Mouse (Mus musculus): ENCODE results near the gene Rreb1. TPM values are rescaled to one million over a fixed set of nuclear protein-coding genes. Genes with fewer than 3 reads are reported as not detected.

Gene Rreb1
- polyA plus RNA-seq, 1 experiment, result 4.6 TPM

- TF ChIP-seq POLR2A (IDR thresholded peaks at IDR 0.05; ENCODE audit: control insufficient read depth, low read depth, low read length) (no peak), CTCF (IDR thresholded peaks at IDR 0.05; ENCODE audit: control insufficient read depth, insufficient read depth, insufficient replicate concordance, low read depth, low read length) (no peak)
- H3K4me3 ChIP-seq (ENCODE audit: control insufficient read depth, low read depth, low read length), result no peak overlapping the region
- H3K27ac ChIP-seq (ENCODE audit: control insufficient read depth, insufficient read depth, low read depth, low read length), result no peak overlapping the region
- no peaks in the 10 kb centered on the region for H3K27me3 ChIP-seq (ENCODE audit: control insufficient read depth, insufficient read depth, low read length)
- no peaks in the 10 kb centered on the region for H3K36me3 ChIP-seq (ENCODE audit: control insufficient read depth, insufficient read depth, low read length)
- no peaks in the 10 kb centered on the region for H3K4me1 ChIP-seq (ENCODE audit: control insufficient read depth, insufficient read depth, low read length)
Observed at GRCm38 (mm10) chr13:37878918-37879331, 100.7 kb downstream of the Rreb1 start.

DNA sequence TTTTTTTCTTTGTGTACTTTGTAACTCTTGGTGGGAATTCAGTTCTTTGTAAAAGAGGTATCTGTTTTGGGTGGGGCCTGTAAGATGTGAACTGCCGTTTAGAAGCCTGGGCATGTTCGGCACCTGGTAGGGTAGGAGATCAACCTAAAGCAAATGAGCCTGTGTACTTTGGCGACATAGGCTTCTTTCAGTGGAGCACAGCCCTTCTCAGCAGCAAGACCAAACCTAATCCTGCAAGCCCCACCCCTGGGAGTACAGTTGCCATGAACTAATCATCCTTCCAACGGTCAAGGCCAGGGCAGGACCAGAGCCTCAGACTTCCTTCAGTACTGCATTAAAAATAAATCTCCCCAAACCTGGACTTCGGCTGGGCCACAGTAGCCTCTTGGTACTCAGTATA is 101.4 kb downstream of the Rreb1 start:
- no peaks in the 10 kb centered on the region for H3K36me3 ChIP-seq (ENCODE audit: control insufficient read depth, insufficient read depth, low read length)
- TF ChIP-seq CTCF (IDR thresholded peaks at IDR 0.05; ENCODE audit: control insufficient read depth, insufficient read depth, insufficient replicate concordance, low read depth, low read length), result no peak
- no peak for TF ChIP-seq POLR2A (IDR thresholded peaks at IDR 0.05; ENCODE audit: control insufficient read depth, low read depth, low read length)
- no peak overlapping the region for H3K4me3 ChIP-seq (ENCODE audit: control insufficient read depth, low read depth, low read length)
- H3K27me3 ChIP-seq (ENCODE audit: control insufficient read depth, insufficient read depth, low read length), result no peaks in the 10 kb centered on the region
- no peak overlapping the region for H3K27ac ChIP-seq (ENCODE audit: control insufficient read depth, insufficient read depth, low read depth, low read length)
- no peaks in the 10 kb centered on the region for H3K4me1 ChIP-seq (ENCODE audit: control insufficient read depth, insufficient read depth, low read length)

- no peak overlapping the region for H3K4me3 ChIP-seq (ENCODE audit: control insufficient read depth, low read depth, low read length)
- no peak overlapping the region for H3K27ac ChIP-seq (ENCODE audit: control insufficient read depth, insufficient read depth, low read depth, low read length)
- no peaks in the 10 kb centered on the region for H3K36me3 ChIP-seq (ENCODE audit: control insufficient read depth, insufficient read depth, low read length)
- no peaks in the 10 kb centered on the region for H3K4me1 ChIP-seq (ENCODE audit: control insufficient read depth, insufficient read depth, low read length)
- H3K27me3 ChIP-seq (ENCODE audit: control insufficient read depth, insufficient read depth, low read length), result no peaks in the 10 kb centered on the region
- no peak for TF ChIP-seq POLR2A (IDR thresholded peaks at IDR 0.05; ENCODE audit: control insufficient read depth, low read depth, low read length)
- TF ChIP-seq CTCF (IDR thresholded peaks at IDR 0.05; ENCODE audit: control insufficient read depth, insufficient read depth, insufficient replicate concordance, low read depth, low read length), result no peak
Observed at GRCm38 (mm10) chr13:37880035-37880434, 101.8 kb downstream of the Rreb1 start.

GRCm38 (mm10) chr13:37880581-37881130 is 102.5 kb downstream of the Rreb1 start:
- H3K4me1 ChIP-seq (ENCODE audit: control insufficient read depth, insufficient read depth, low read length), result no peaks in the 10 kb centered on the region
- no peaks in the 10 kb centered on the region for H3K36me3 ChIP-seq (ENCODE audit: control insufficient read depth, insufficient read depth, low read length)
- no peaks in the 10 kb centered on the region for H3K27me3 ChIP-seq (ENCODE audit: control insufficient read depth, insufficient read depth, low read length)
- H3K4me3 ChIP-seq (ENCODE audit: control insufficient read depth, low read depth, low read length), result no peak overlapping the region
- H3K27ac ChIP-seq (ENCODE audit: control insufficient read depth, insufficient read depth, low read depth, low read length), result no peak overlapping the region
- TF ChIP-seq POLR2A (IDR thresholded peaks at IDR 0.05; ENCODE audit: control insufficient read depth, low read depth, low read length), result no peak
- TF ChIP-seq CTCF (IDR thresholded peaks at IDR 0.05; ENCODE audit: control insufficient read depth, insufficient read depth, insufficient replicate concordance, low read depth, low read length), result no peak

DNA sequence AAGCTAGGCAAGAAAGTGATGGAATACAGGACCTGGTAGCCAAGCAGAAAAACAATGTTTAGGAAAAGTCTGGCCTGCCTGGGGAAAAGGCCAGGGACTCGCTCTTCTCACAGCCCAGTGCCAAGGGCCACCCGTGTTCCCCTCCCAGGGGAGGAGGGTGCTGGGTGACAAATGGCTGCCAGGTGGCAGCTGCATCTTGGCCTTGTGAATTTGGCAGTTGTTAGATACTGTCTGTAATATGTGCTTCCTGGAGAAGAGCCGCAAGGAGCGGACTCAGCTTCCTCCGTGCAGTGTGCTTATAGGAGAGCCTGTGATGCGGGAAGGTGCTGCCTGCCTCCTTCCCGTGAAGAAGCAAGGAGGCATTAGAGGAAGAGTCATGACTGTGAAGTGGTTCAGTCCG is 104.3 kb downstream of the Rreb1 start:
- Histone ChIP-seq H3K27me3 (ENCODE audit: control insufficient read depth, insufficient read depth, low read length) (no peaks in the 10 kb centered on the region), H3K27ac (ENCODE audit: control insufficient read depth, insufficient read depth, low read depth, low read length) (no peak overlapping the region), H3K4me1 (ENCODE audit: control insufficient read depth, insufficient read depth, low read length) (no peaks in the 10 kb centered on the region), H3K4me3 (ENCODE audit: control insufficient read depth, low read depth, low read length) (no peak overlapping the region), H3K36me3 (ENCODE audit: control insufficient read depth, insufficient read depth, low read length) (no peaks in the 10 kb centered on the region)
- TF ChIP-seq POLR2A (IDR thresholded peaks at IDR 0.05; ENCODE audit: control insufficient read depth, low read depth, low read length) (no peak), CTCF (IDR thresholded peaks at IDR 0.05; ENCODE audit: control insufficient read depth, insufficient read depth, insufficient replicate concordance, low read depth, low read length) (no peak)

- H3K27me3 ChIP-seq (ENCODE audit: control insufficient read depth, insufficient read depth, low read length), result no peaks in the 10 kb centered on the region
- no peak overlapping the region for H3K4me3 ChIP-seq (ENCODE audit: control insufficient read depth, low read depth, low read length)
- no peak overlapping the region for H3K27ac ChIP-seq (ENCODE audit: control insufficient read depth, insufficient read depth, low read depth, low read length)
- no peaks in the 10 kb centered on the region for H3K36me3 ChIP-seq (ENCODE audit: control insufficient read depth, insufficient read depth, low read length)
- H3K4me1 ChIP-seq (ENCODE audit: control insufficient read depth, insufficient read depth, low read length), result no peaks in the 10 kb centered on the region
- no peak for TF ChIP-seq CTCF (IDR thresholded peaks at IDR 0.05; ENCODE audit: control insufficient read depth, insufficient read depth, insufficient replicate concordance, low read depth, low read length)
- no peak for TF ChIP-seq POLR2A (IDR thresholded peaks at IDR 0.05; ENCODE audit: control insufficient read depth, low read depth, low read length)
Observed at GRCm38 (mm10) chr13:37883008-37883407, 104.8 kb downstream of the Rreb1 start.

DNA sequence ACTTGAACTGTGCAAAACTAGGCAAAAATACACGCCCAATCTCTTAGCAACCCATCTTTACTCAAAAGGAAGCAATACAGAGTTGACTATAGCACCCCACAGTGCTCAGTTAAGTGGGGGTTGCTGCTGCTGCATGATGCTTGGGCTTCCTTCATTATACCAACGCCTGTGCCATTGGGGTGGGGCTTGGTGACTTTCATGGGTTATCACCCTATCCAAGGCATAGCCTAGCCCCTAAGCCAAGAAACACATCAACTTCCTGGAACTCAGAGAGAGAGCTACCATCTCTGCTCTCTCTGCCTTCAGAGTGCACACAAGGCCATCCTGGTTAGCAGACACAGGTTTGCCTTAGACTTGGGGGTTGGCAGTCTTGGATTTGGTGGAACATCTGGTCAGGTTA is 107.2 kb downstream of the Rreb1 start:
- no peak overlapping the region for H3K4me3 ChIP-seq (ENCODE audit: control insufficient read depth, low read depth, low read length)
- H3K4me1 ChIP-seq (ENCODE audit: control insufficient read depth, insufficient read depth, low read length), result no peaks in the 10 kb centered on the region
- H3K27ac ChIP-seq (ENCODE audit: control insufficient read depth, insufficient read depth, low read depth, low read length), result no peak overlapping the region
- H3K36me3 ChIP-seq (ENCODE audit: control insufficient read depth, insufficient read depth, low read length), result no peaks in the 10 kb centered on the region
- TF ChIP-seq CTCF (IDR thresholded peaks at IDR 0.05; ENCODE audit: control insufficient read depth, insufficient read depth, insufficient replicate concordance, low read depth, low read length) (no peak), POLR2A (IDR thresholded peaks at IDR 0.05; ENCODE audit: control insufficient read depth, low read depth, low read length) (no peak)
- H3K27me3 ChIP-seq (ENCODE audit: control insufficient read depth, insufficient read depth, low read length), result no peaks in the 10 kb centered on the region

DNA sequence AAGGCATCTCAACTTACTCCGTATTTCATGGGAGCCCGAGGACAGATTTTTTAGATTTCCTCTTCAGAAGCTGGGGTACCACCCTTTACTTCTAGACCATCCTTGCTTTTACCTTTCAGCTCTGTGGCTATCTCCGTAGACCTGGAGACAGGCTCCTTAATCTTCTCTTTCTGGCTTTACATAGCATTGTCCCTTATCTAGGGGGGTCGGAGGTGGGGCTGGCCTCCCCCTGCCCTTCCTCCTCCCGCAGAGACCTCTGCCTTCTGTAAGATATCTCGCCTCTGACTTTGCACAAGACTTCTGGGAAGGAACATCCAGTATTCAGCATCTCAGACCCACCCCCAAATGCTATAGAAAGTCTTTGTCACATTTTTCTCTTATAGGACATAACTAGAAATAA is 107.8 kb downstream of the Rreb1 start:
- Histone ChIP-seq H3K4me3 (ENCODE audit: control insufficient read depth, low read depth, low read length) (no peak overlapping the region), H3K27me3 (ENCODE audit: control insufficient read depth, insufficient read depth, low read length) (no peaks in the 10 kb centered on the region), H3K27ac (ENCODE audit: control insufficient read depth, insufficient read depth, low read depth, low read length) (no peak overlapping the region), H3K36me3 (ENCODE audit: control insufficient read depth, insufficient read depth, low read length) (no peaks in the 10 kb centered on the region), H3K4me1 (ENCODE audit: control insufficient read depth, insufficient read depth, low read length) (no peaks in the 10 kb centered on the region)
- TF ChIP-seq CTCF (IDR thresholded peaks at IDR 0.05; ENCODE audit: control insufficient read depth, insufficient read depth, insufficient replicate concordance, low read depth, low read length) (no peak), POLR2A (IDR thresholded peaks at IDR 0.05; ENCODE audit: control insufficient read depth, low read depth, low read length) (no peak)
